Mouse (Mus musculus): Measurements from ENCODE around the gene Zc3h7b. TPM values are rescaled to one million over a fixed set of nuclear protein-coding genes. Genes with fewer than 3 reads are reported as not detected.

The Zc3h7b gene
- total and polyA plus RNA-seq, 2 experiments from 2014 or later = 34.5 to 148 TPM

- Histone ChIP-seq H3K27ac (no peak overlapping the region), H3K4me2 (ENCODE audit: low read depth, low read length) (no peak overlapping the region), H3K27me3 (ENCODE audit: insufficient read depth, low read length) (no peaks in the 10 kb centered on the region), H3K9me3 (ENCODE audit: low read length) (no peaks in the 10 kb centered on the region), H3K36me3 (ENCODE audit: insufficient read depth, low read length) (no peaks in the 10 kb centered on the region), H3K4me1 (ENCODE audit: insufficient read depth, low read length) (no peaks in the 10 kb centered on the region), H3K9ac (replicated peaks; ENCODE audit: low read length) (no peak overlapping the region), H3K4me3 (ENCODE audit: low read length) (no peak overlapping the region)
- no peak for ATAC-seq
- TF ChIP-seq CTCF (IDR thresholded peaks at IDR 0.05; ENCODE audit: low read depth) = no peak
- 97% methylated on average over 9 of the region's 9 CpGs for WGBS
- no peak for DNase-seq (ENCODE audit: low spot score)
Measured at GRCm38 (mm10) chr15:81753669-81754068, 8.8 kb downstream of the Zc3h7b start.

DNA sequence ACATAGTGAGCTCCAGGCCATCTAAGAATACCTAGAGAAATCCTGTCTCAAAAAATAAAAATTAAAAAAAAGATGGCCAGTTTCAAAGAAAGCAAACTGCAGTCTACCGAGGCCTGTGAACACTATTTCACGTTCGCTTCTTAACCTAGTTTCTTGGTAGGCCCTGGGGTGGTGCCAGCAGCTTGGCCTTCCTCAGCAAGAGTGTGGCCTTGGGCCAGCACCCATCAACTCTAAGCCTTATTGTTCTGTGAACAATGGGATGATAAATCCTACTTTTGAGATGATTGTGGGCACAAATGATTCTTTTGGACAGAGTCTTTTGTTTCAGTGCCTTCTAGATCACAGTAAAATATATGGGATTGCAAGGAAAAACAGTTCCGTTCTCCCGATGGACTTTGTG lies 13.8 kb downstream of the Zc3h7b start:
- no peak for TF ChIP-seq CTCF (IDR thresholded peaks at IDR 0.05; ENCODE audit: low read depth)
- Histone ChIP-seq H3K9me3 (ENCODE audit: low read length) (no peaks in the 10 kb centered on the region), H3K27me3 (ENCODE audit: insufficient read depth, low read length) (no peaks in the 10 kb centered on the region), H3K4me3 (ENCODE audit: low read length) (no peak overlapping the region), H3K4me1 (ENCODE audit: insufficient read depth, low read length) (no peaks in the 10 kb centered on the region), H3K36me3 (ENCODE audit: insufficient read depth, low read length) (no peaks in the 10 kb centered on the region), H3K27ac (no peak overlapping the region), H3K9ac (replicated peaks; ENCODE audit: low read length) (no peak overlapping the region), H3K4me2 (ENCODE audit: low read depth, low read length) (no peak overlapping the region)
- DNase-seq (ENCODE audit: low spot score) (peak; percentile 29), ATAC-seq (no peak)
- 63% methylated on average over 5 of the region's 5 CpGs for WGBS

DNA sequence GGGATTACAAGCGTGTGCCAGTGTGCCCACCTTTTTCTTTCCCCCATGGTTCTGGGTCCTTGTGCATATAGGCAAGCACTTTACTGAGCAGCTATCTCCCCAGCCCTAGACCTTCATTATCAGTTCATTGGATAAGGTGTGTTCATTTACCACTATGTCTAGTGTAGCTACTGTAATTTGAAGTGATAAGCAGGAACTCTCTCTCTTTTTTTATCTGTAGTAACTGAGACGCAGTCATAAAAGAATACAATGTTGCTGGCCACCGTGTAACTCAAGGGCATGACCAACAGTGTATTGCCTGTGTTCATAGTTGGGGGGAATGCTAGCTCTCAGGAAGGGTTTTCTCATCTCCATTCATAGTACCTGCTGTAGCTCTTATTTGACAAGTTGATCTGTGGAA lies 14.7 kb downstream of the Zc3h7b start:
- Histone ChIP-seq H3K36me3 (ENCODE audit: insufficient read depth, low read length) (no peaks in the 10 kb centered on the region), H3K9me3 (ENCODE audit: low read length) (no peaks in the 10 kb centered on the region), H3K4me1 (ENCODE audit: insufficient read depth, low read length) (no peaks in the 10 kb centered on the region), H3K27ac (no peak overlapping the region), H3K9ac (replicated peaks; ENCODE audit: low read length) (no peak overlapping the region), H3K27me3 (ENCODE audit: insufficient read depth, low read length) (no peaks in the 10 kb centered on the region), H3K4me3 (ENCODE audit: low read length) (no peak overlapping the region), H3K4me2 (ENCODE audit: low read depth, low read length) (no peak overlapping the region)
- TF ChIP-seq CTCF (IDR thresholded peaks at IDR 0.05; ENCODE audit: low read depth) = no peak
- WGBS = 91% methylated on average over 3 of the region's 3 CpGs
- ATAC-seq (no peak), DNase-seq (ENCODE audit: low spot score) (no peak)

DNA sequence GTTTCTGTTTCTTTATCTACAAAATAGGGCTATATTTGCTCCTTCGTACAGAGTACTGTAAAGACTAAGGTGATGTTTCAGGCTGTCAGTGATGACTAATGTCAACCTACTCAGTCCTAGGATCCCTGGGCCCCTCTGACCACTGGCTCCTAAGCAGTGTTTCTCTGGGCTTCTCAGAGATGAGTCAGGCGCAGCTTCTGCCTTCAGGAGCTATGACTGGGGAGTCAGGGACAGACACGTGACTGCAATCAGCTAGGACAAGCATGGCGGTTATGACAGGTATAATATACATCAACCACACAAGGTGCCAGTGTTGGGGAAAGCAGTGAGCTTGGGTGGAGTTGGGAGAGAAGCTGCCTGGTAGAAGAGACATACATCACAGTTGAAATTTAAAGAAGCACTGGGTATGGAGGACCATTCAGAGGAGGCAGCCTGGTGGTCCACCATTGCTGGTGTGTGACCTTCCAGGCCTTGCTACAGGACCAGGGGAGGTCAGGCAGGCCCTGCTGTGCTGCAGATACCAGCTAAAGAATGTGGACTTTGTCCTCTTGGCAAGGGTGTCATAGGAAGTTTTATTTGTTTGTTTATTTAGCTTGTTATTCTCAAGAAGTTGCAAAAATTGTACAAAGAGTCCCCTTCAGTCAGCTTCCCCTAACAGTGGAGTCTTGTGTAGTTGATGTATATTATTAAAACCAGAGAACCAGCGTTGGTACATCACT lies 15.7 kb downstream of the Zc3h7b start:
- no peaks in the 10 kb centered on the region for H3K4me1 ChIP-seq (ENCODE audit: insufficient read depth, low read length)
- no peaks in the 10 kb centered on the region for H3K36me3 ChIP-seq (ENCODE audit: insufficient read depth, low read length)
- H3K4me3 ChIP-seq (ENCODE audit: low read length) = no peak overlapping the region
- H3K9me3 ChIP-seq (ENCODE audit: low read length) = no peaks in the 10 kb centered on the region
- no peak overlapping the region for H3K27ac ChIP-seq
- H3K27me3 ChIP-seq (ENCODE audit: insufficient read depth, low read length) = no peaks in the 10 kb centered on the region
- ATAC-seq = no peak
- 90% methylated on average over 5 of the region's 5 CpGs for whole genome bisulfite sequencing
- H3K9ac ChIP-seq (replicated peaks; ENCODE audit: low read length) = no peak overlapping the region
- DNase-seq (ENCODE audit: low spot score) = no peak
- no peak overlapping the region for H3K4me2 ChIP-seq (ENCODE audit: low read depth, low read length)
- no peak for TF ChIP-seq CTCF (IDR thresholded peaks at IDR 0.05; ENCODE audit: low read depth)

DNA sequence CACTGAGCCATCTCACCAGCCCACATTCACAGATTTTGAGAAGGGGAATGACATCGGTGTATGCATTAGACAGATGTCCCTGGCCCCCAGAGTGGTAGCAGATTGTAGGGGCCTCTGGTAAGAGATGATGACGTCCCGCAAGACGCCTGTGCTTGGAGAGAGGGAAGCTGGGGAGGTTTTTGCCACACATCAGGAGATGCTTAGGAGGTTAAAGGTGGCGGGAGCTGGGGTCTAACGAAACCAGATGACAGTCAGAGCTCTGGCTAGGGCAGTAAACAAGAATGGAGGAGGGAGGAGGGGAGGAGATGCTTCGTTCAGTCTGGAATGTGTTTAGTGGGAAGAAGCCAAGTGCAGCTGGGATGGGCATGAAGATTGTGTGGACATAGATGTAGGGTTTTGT lies 16.5 kb downstream of the Zc3h7b start:
- WGBS = 82% methylated on average over 7 of the region's 7 CpGs
- DNase-seq (ENCODE audit: low spot score) (no peak), ATAC-seq (no peak)
- H3K4me1 ChIP-seq (ENCODE audit: insufficient read depth, low read length) = no peaks in the 10 kb centered on the region
- H3K9me3 ChIP-seq (ENCODE audit: low read length) = no peaks in the 10 kb centered on the region
- TF ChIP-seq CTCF (IDR thresholded peaks at IDR 0.05; ENCODE audit: low read depth) = no peak
- H3K27me3 ChIP-seq (ENCODE audit: insufficient read depth, low read length) = no peaks in the 10 kb centered on the region
- no peaks in the 10 kb centered on the region for H3K36me3 ChIP-seq (ENCODE audit: insufficient read depth, low read length)
- no peak overlapping the region for H3K4me2 ChIP-seq (ENCODE audit: low read depth, low read length)
- no peak overlapping the region for H3K4me3 ChIP-seq (ENCODE audit: low read length)
- H3K9ac ChIP-seq (replicated peaks; ENCODE audit: low read length) = no peak overlapping the region
- H3K27ac ChIP-seq = no peak overlapping the region

GRCm38 (mm10) chr15:81761959-81762358 lies 17.1 kb downstream of the Zc3h7b start:
- peak; percentile 30 for TF ChIP-seq CTCF (IDR thresholded peaks at IDR 0.05; ENCODE audit: low read depth)
- no peak overlapping the region for H3K4me3 ChIP-seq (ENCODE audit: low read length)
- DNase-seq (ENCODE audit: low spot score) = no peak
- ATAC-seq = no peak
- H3K9me3 ChIP-seq (ENCODE audit: low read length) = no peaks in the 10 kb centered on the region
- no peaks in the 10 kb centered on the region for H3K36me3 ChIP-seq (ENCODE audit: insufficient read depth, low read length)
- 88% methylated on average over 3 of the region's 3 CpGs for WGBS
- no peak overlapping the region for H3K4me2 ChIP-seq (ENCODE audit: low read depth, low read length)
- no peak overlapping the region for H3K9ac ChIP-seq (replicated peaks; ENCODE audit: low read length)
- no peak overlapping the region for H3K27ac ChIP-seq
- no peaks in the 10 kb centered on the region for H3K27me3 ChIP-seq (ENCODE audit: insufficient read depth, low read length)
- no peaks in the 10 kb centered on the region for H3K4me1 ChIP-seq (ENCODE audit: insufficient read depth, low read length)

DNA sequence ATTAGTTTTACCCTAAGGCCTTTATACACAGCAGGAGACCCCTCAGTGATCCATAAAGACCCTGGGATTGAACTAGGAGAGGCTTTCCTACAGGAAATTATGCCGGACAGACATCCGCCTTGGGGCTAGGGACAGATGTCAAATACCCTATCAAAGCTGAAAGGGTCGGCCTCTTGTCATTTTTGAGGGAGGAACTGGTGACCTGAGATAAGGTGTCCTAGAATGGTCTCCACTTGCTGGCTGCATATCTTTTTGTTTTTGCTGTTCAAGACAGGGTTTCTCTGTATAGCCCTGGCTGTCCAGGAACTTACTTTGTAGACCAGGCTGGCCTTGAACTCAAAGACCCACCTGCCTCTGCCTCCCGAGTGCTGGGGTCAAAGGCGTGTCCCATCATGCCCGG lies 19.7 kb downstream of the Zc3h7b start:
- no peak for ATAC-seq
- no peaks in the 10 kb centered on the region for H3K4me1 ChIP-seq (ENCODE audit: insufficient read depth, low read length)
- no peaks in the 10 kb centered on the region for H3K9me3 ChIP-seq (ENCODE audit: low read length)
- TF ChIP-seq CTCF (IDR thresholded peaks at IDR 0.05; ENCODE audit: low read depth) = no peak
- DNase-seq (ENCODE audit: low spot score) = no peak
- H3K4me3 ChIP-seq (ENCODE audit: low read length) = no peak overlapping the region
- 90% methylated on average over 6 of the region's 6 CpGs for WGBS
- no peak overlapping the region for H3K4me2 ChIP-seq (ENCODE audit: low read depth, low read length)
- no peaks in the 10 kb centered on the region for H3K27me3 ChIP-seq (ENCODE audit: insufficient read depth, low read length)
- H3K27ac ChIP-seq = no peak overlapping the region
- H3K9ac ChIP-seq (replicated peaks; ENCODE audit: low read length) = no peak overlapping the region
- peaks cover 7% of the 10 kb centered on the region; the same call in 1 of the 2 replicates for H3K36me3 ChIP-seq (ENCODE audit: insufficient read depth, low read length)
